Mouse (Mus musculus) heart, embryonic 16.5 days (tissue): ENCODE results near the gene Zfp967. TPM values are rescaled to one million over a fixed set of nuclear protein-coding genes. Genes with fewer than 3 reads are reported as not detected.
"Not testable (repeated sequence)": the region's sequence is repeated elsewhere in the genome, so short reads cannot be mapped to it uniquely, and the experiment has no call there.

Experiments
- ATAC-seq: fragments of 200-750 bp; cut with Nextera tagmentation; replicated peaks from 2 replicates; pipeline ENCODE4 v1.8.0; 2017; ENCODE audit warnings: moderate number of reproducible peaks; ENCODE audit not compliant: insufficient read depth, low FRiP score; ENCODE audit errors: extremely low read depth
- H3K27ac ChIP-seq: fragments of 300-500 bp; sonication (generic); 2 replicates; pipeline ENCODE4 v1.5.1; 2014; ENCODE audit warnings: mild to moderate bottlenecking, low read length, control low read depth, moderate library complexity
- H3K27me3 ChIP-seq: fragments of 300-500 bp; sonication (generic); 2 replicates; pipeline ENCODE4 v1.6.1; 2014; ENCODE audit warnings: low read length, mixed read lengths; ENCODE audit not compliant: control insufficient read depth, insufficient read depth
- H3K36me3 ChIP-seq: fragments of 300-500 bp; sonication (generic); 2 replicates; pipeline ENCODE4 v1.6.1; 2014; ENCODE audit not compliant: control insufficient read depth, insufficient read depth
- H3K4me1 ChIP-seq: fragments of 300-500 bp; sonication (generic); 2 replicates; pipeline ENCODE4 v1.6.1; 2014; ENCODE audit warnings: low read length, mixed read lengths; ENCODE audit not compliant: control insufficient read depth, insufficient read depth
- H3K4me2 ChIP-seq: fragments of 300-500 bp; sonication (generic); 2 replicates; pipeline ENCODE4 v1.6.1; 2014; ENCODE audit warnings: low read depth, mild to moderate bottlenecking, control low read depth, low read length
- H3K4me3 ChIP-seq: fragments of 300-500 bp; sonication (generic); 2 replicates; pipeline ENCODE4 v1.5.1; 2014; ENCODE audit warnings: mild to moderate bottlenecking, control low read depth, low read length
- H3K9ac ChIP-seq: fragments of 300-500 bp; sonication (generic); 2 replicates; pipeline ENCODE4 v1.6.1; 2014; ENCODE audit warnings: low read length, control low read depth
- H3K9me3 ChIP-seq: fragments of 300-500 bp; sonication (generic); replicated peaks from 2 replicates; pipeline ENCODE4 v1.6.1; 2016; ENCODE audit warnings: low read length; ENCODE audit not compliant: control insufficient read depth
- WGBS: fragments of 180-500 bp; shearing (Covaris S2); extraction: QIAGEN DNeasy Blood & Tissue Kit; methylation state at CpG from one replicate; pipeline ENCODE4 v1.1.7; 2014; 5-methylcytosine and 5-hydroxymethylcytosine counted together
- polyA plus RNA-seq: library from polyadenylated mRNA; unstranded; fragments of >200 nt; fragmentation: Nextera tagmentation; extraction: Ambion mirVana; gene quantifications from 2 replicates; pipeline ENCODE4 v1.2.1, GENCODE M21; 2015

Zfp967 gene
- not detected in 2 replicates for polyA plus RNA-seq

GRCm38 (mm10) chr2:176520756-176521155 is at the start of gene Zfp967:
TSS of gene Zfp967 (plus strand) at chr2:176521056.
- H3K9ac ChIP-seq, H3K9me3 ChIP-seq, H3K4me3 ChIP-seq, H3K4me2 ChIP-seq, H3K27ac ChIP-seq, H3K4me1 ChIP-seq, H3K36me3 ChIP-seq, H3K27me3 ChIP-seq, ATAC-seq: not testable (repeated sequence)
- no CpG with 5 or more reads among the region's 9 CpGs for WGBS

DNA sequence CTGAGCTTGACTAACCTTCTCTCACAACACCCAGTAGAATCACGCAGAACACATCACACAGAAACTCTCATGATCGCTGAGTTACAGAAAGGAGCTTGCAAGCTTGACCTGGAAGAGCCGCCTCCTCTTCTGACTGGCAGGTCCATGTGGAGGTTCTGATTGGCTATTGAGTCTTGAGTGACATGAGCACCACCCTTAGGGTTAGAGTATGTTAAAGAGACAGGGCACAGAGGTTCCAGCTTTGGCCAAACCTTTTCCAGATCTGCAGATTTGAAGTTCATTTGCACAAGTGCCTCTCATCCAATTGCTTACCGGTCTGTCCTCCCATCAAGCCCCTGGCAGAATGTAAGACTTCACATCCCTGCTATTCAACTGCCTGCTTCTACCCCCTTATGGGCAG is 34.2 kb upstream of the Zfp967 start, which contains the start of gene Gm14434:
TSS of gene Gm14434 (minus strand) at position 101 of the 400 bp plus-strand sequence.
- no CpG with 5 or more reads among the region's 4 CpGs for WGBS
- not testable (repeated sequence) for H3K9me3 ChIP-seq, H3K27ac ChIP-seq, H3K27me3 ChIP-seq, H3K4me3 ChIP-seq, H3K9ac ChIP-seq, H3K4me1 ChIP-seq, H3K36me3 ChIP-seq, H3K4me2 ChIP-seq, ATAC-seq

Other genes starting within 250 kb of the Zfp967 start
- not detected in 2 replicates for gene Gm11009, start 201.6 kb upstream of the Zfp967 start, polyA plus RNA-seq
- gene Gm14435, start 97.5 kb upstream of the Zfp967 start, polyA plus RNA-seq = 10.0 and 10.6 TPM in 2 replicates
- 2.4 TPM in 1 of 2 replicates, not detected in the other for gene Gm14434, start 34.3 kb upstream of the Zfp967 start, polyA plus RNA-seq
- 8.2 and 10.5 TPM in 2 replicates for gene Gm14308, start 115.3 kb downstream of the Zfp967 start, polyA plus RNA-seq
- 2.0 and 9.5 TPM in 2 replicates for gene Zfp973, start 149.5 kb downstream of the Zfp967 start, polyA plus RNA-seq
- gene Gm14305, start 187.3 kb downstream of the Zfp967 start, polyA plus RNA-seq = 20.8 and 22.4 TPM in 2 replicates